Mouse (Mus musculus) G1E (cell line): ENCODE results near the gene Nmnat2. TPM values are rescaled to one million over a fixed set of nuclear protein-coding genes. Genes with fewer than 3 reads are reported as not detected.

Experiments
- ATAC-seq: 2 replicates; pipeline ENCODE4 v1.8.0; 2016; ENCODE audit warnings: mild to moderate bottlenecking; ENCODE audit not compliant: insufficient number of reproducible peaks, poor library complexity, low FRiP score, severe bottlenecking; ENCODE audit errors: extremely low read depth
- DNase-seq: peaks from one replicate; pipeline ENCODE4 v3.0.0; 2012; ENCODE audit warnings: low spot score
- H3K27me3 ChIP-seq: 2 replicates; pipeline ENCODE4 v1.6.1; 2012; ENCODE audit warnings: mild to moderate bottlenecking, low read length, inconsistent platforms; ENCODE audit not compliant: insufficient read depth
- H3K36me3 ChIP-seq: replicated peaks from 2 replicates; pipeline ENCODE3; 2012; ENCODE audit warnings: mild to moderate bottlenecking, inconsistent platforms
- H3K4me1 ChIP-seq: 2 replicates; pipeline ENCODE4 v1.6.1; 2012; ENCODE audit warnings: low read depth, low read length, inconsistent platforms, mixed read lengths; ENCODE audit not compliant: insufficient read depth
- H3K4me3 ChIP-seq: 2 replicates; pipeline ENCODE4 v1.5.1; 2012; ENCODE audit warnings: low read depth, mild to moderate bottlenecking, inconsistent platforms, low read length, moderate library complexity, mixed read lengths
- H3K9me3 ChIP-seq: replicated peaks from 2 replicates; pipeline ENCODE4 v1.6.1; 2012; ENCODE audit warnings: inconsistent platforms
- CTCF ChIP-seq: IDR thresholded peaks from 2 replicates; pipeline ENCODE4 v1.5.1; 2012; ENCODE audit warnings: low read depth, low read length, inconsistent platforms, mixed read lengths
- GATA1 ChIP-seq: IDR thresholded peaks from 2 replicates; pipeline ENCODE4 v1.6.1; 2012; ENCODE audit warnings: borderline replicate concordance, low read length, inconsistent platforms, mixed read lengths
- GATA2 ChIP-seq: IDR thresholded peaks from 2 replicates; pipeline ENCODE4 v1.6.1; 2012; ENCODE audit warnings: low read depth, low read length, inconsistent platforms, borderline replicate concordance
- POLR2AphosphoS5 ChIP-seq: IDR thresholded peaks from 2 replicates; pipeline ENCODE4 v1.6.1; 2012; ENCODE audit warnings: low read depth, low read length, inconsistent platforms; ENCODE audit not compliant: insufficient replicate concordance
- TAL1 ChIP-seq: conservative IDR thresholded peaks from 2 replicates; pipeline ENCODE4 v1.6.1; 2012; ENCODE audit warnings: low read depth, low read length, inconsistent platforms, mixed read lengths
- polyA plus RNA-seq: library from polyadenylated mRNA; stranded (reverse); fragments of >175 nt; gene quantifications from 2 replicates; pipeline ENCODE4 v1.2.3, GENCODE M21; 2012
- total RNA-seq, 2 experiments: library from RNA; stranded (forward) in 1 of 2; stranded (reverse) in 1 of 2; fragments of 200-1000 nt in 1 of 2; fragments of >200 nt in 1 of 2; fragmentation: Nextera tagmentation in 1 of 2; gene quantifications; 2 replicates each; pipeline ENCODE4 v1.2.3; 2014 to 2017

The Nmnat2 gene
- total and polyA plus RNA-seq, 3 experiments: 0.22 TPM; not detected in 2

GRCm38 (mm10) chr1:153102296-153103185 lies 147.7 kb downstream of the Nmnat2 start:
- H3K4me3 ChIP-seq: no peak overlapping the region
- H3K4me1 ChIP-seq: peaks cover 2% of the 10 kb centered on the region; the same call in 1 of the 2 replicates
- no peak for DNase-seq
- TF ChIP-seq TAL1 (no peak), GATA2 (no peak), GATA1 (no peak), POLR2AphosphoS5 (no peak), CTCF (no peak)
- no peak for ATAC-seq
- no peaks in the 10 kb centered on the region for H3K36me3 ChIP-seq
- peaks cover 56% of the 10 kb centered on the region for H3K27me3 ChIP-seq
- H3K9me3 ChIP-seq: no peaks in the 10 kb centered on the region

GRCm38 (mm10) chr1:153103186-153103554 lies 148.4 kb downstream of the Nmnat2 start:
- ATAC-seq: no peak
- H3K4me3 ChIP-seq: no peak overlapping the region
- no peaks in the 10 kb centered on the region for H3K9me3 ChIP-seq

GRCm38 (mm10) chr1:153104804-153105203 lies 150.0 kb downstream of the Nmnat2 start:
- TF ChIP-seq GATA1 (no peak), GATA2 (no peak), TAL1 (no peak), POLR2AphosphoS5 (no peak), CTCF (no peak)
- DNase-seq: no peak
- no peaks in the 10 kb centered on the region for H3K9me3 ChIP-seq
- H3K27me3 ChIP-seq: peaks cover 50% of the 10 kb centered on the region
- no peak for ATAC-seq
- no peaks in the 10 kb centered on the region for H3K36me3 ChIP-seq
- H3K4me3 ChIP-seq: no peak overlapping the region
- H3K4me1 ChIP-seq: peaks cover 2% of the 10 kb centered on the region; the same call in 1 of the 2 replicates

More at GRCm38 (mm10) chr1:153103186-153103554, 148.4 kb downstream of the Nmnat2 start:
- no peak for DNase-seq
- H3K36me3 ChIP-seq: no peaks in the 10 kb centered on the region
- H3K27me3 ChIP-seq: peaks cover 60% of the 10 kb centered on the region
- TF ChIP-seq GATA2 (no peak), CTCF (no peak), GATA1 (no peak), POLR2AphosphoS5 (no peak), TAL1 (no peak)
- peaks cover 2% of the 10 kb centered on the region; the same call in 1 of the 2 replicates for H3K4me1 ChIP-seq

GRCm38 (mm10) chr1:153107866-153108265 lies 153.1 kb downstream of the Nmnat2 start:
- DNase-seq: no peak
- no peaks in the 10 kb centered on the region for H3K36me3 ChIP-seq
- H3K9me3 ChIP-seq: no peaks in the 10 kb centered on the region; the same call in 1 of the 2 replicates
- no peaks in the 10 kb centered on the region for H3K4me1 ChIP-seq
- no peak for TF ChIP-seq CTCF
- no peak for TF ChIP-seq GATA2
- TF ChIP-seq POLR2AphosphoS5: no peak
- no peak for TF ChIP-seq GATA1
- TF ChIP-seq TAL1: no peak
- peaks cover 39% of the 10 kb centered on the region for H3K27me3 ChIP-seq
- no peak for ATAC-seq
- H3K4me3 ChIP-seq: no peak overlapping the region

- no peaks in the 10 kb centered on the region; the same call in 1 of the 2 replicates for H3K9me3 ChIP-seq
- TF ChIP-seq GATA1 (no peak), CTCF (no peak), POLR2AphosphoS5 (no peak), GATA2 (no peak), TAL1 (no peak)
- no peak overlapping the region for H3K4me3 ChIP-seq
- H3K4me1 ChIP-seq: no peaks in the 10 kb centered on the region
- no peak for DNase-seq
- ATAC-seq: no peak
- peaks cover 34% of the 10 kb centered on the region for H3K27me3 ChIP-seq
- no peaks in the 10 kb centered on the region for H3K36me3 ChIP-seq
Measured at GRCm38 (mm10) chr1:153109346-153109745, 154.6 kb downstream of the Nmnat2 start.

- no peak for ATAC-seq
- DNase-seq: no peak
- Histone ChIP-seq H3K4me1 (no peaks in the 10 kb centered on the region), H3K4me3 (no peak overlapping the region), H3K9me3 (no peaks in the 10 kb centered on the region; the same call in 1 of the 2 replicates), H3K36me3 (no peaks in the 10 kb centered on the region), H3K27me3 (peaks cover 33% of the 10 kb centered on the region)
- no peak for TF ChIP-seq TAL1
- TF ChIP-seq GATA1: no peak
- no peak for TF ChIP-seq GATA2
- TF ChIP-seq CTCF: no peak
- TF ChIP-seq POLR2AphosphoS5: no peak
Measured at GRCm38 (mm10) chr1:153109836-153110235, 155.0 kb downstream of the Nmnat2 start.
